Mouse (Mus musculus): Measurements from ENCODE around the gene Serpinb3d. TPM values are rescaled to one million over a fixed set of nuclear protein-coding genes. Genes with fewer than 3 reads are reported as not detected.
"Not testable (repeated sequence)": the region's sequence is repeated elsewhere in the genome, so short reads cannot be mapped to it uniquely, and the experiment has no call there.

Serpinb3d gene
- not detected in 2 replicates for polyA plus RNA-seq (2012; rRNA removed)

GRCm38 (mm10) chr1:107083406-107083805 lies at the start of gene Serpinb3d:
Gene Serpinb3d, minus strand, starts transcription at chr1:107083506.
- no peak within 1 kb of the TSS for H3K27ac ChIP-seq (ENCODE audit: insufficient read depth, low read length)
- no peaks in the 10 kb centered on the region for H3K4me1 ChIP-seq (ENCODE audit: control insufficient read depth, insufficient read depth, insufficient read length)
- no peaks in the 10 kb centered on the region for H3K36me3 ChIP-seq (ENCODE audit: control insufficient read depth, insufficient read depth, low read length)
- TF ChIP-seq CTCF (IDR thresholded peaks at IDR 0.05; ENCODE audit: extremely low read depth, insufficient read depth, insufficient read length, insufficient replicate concordance) (no peak), POLR2A (IDR thresholded peaks at IDR 0.05; ENCODE audit: low read depth, low read length) (no peak)
- no peaks in the 10 kb centered on the region for H3K27me3 ChIP-seq (ENCODE audit: control insufficient read depth, insufficient read depth, low read length)
- no peak within 1 kb of the TSS for H3K4me3 ChIP-seq (ENCODE audit: extremely low read depth, insufficient read depth, insufficient read length)
- DNase-seq (ENCODE audit: low read depth in 1 of 2, low spot score in 2 of 2), result no peak

- not testable (repeated sequence) for H3K4me1 ChIP-seq (ENCODE audit: control insufficient read depth, insufficient read depth, insufficient read length); H3K27me3 ChIP-seq (ENCODE audit: control insufficient read depth, insufficient read depth, low read length); H3K4me3 ChIP-seq (ENCODE audit: extremely low read depth, insufficient read depth, insufficient read length); H3K27ac ChIP-seq (ENCODE audit: insufficient read depth, low read length); H3K36me3 ChIP-seq (ENCODE audit: control insufficient read depth, insufficient read depth, low read length); DNase-seq (ENCODE audit: low read depth in 1 of 2, low spot score in 2 of 2)
Measured at GRCm38 (mm10) chr1:107127453-107127852, 44.1 kb upstream of the Serpinb3d start.

GRCm38 (mm10) chr1:107098417-107098816 lies 15.1 kb upstream of the Serpinb3d start:
- no peaks in the 10 kb centered on the region for H3K27me3 ChIP-seq (ENCODE audit: control insufficient read depth, insufficient read depth, low read length)
- 79% methylated on average over 2 of the region's 2 CpGs for WGBS
- H3K4me3 ChIP-seq (ENCODE audit: extremely low read depth, insufficient read depth, insufficient read length), result no peak overlapping the region

GRCm38 (mm10) chr1:107052203-107052602 lies 31.1 kb downstream of the Serpinb3d start, which contains the start of gene Serpinb3a:
Gene Serpinb3a, minus strand, starts transcription at chr1:107052303.
- TF ChIP-seq POLR2A (IDR thresholded peaks at IDR 0.05; ENCODE audit: low read depth, low read length) (no peak), CTCF (IDR thresholded peaks at IDR 0.05; ENCODE audit: extremely low read depth, insufficient read depth, insufficient read length, insufficient replicate concordance) (no peak)
- Histone ChIP-seq H3K4me3 (ENCODE audit: extremely low read depth, insufficient read depth, insufficient read length) (no peak within 1 kb of the TSS), H3K27me3 (ENCODE audit: control insufficient read depth, insufficient read depth, low read length) (no peaks in the 10 kb centered on the region), H3K4me1 (ENCODE audit: control insufficient read depth, insufficient read depth, insufficient read length) (no peaks in the 10 kb centered on the region), H3K36me3 (ENCODE audit: control insufficient read depth, insufficient read depth, low read length) (no peaks in the 10 kb centered on the region), H3K27ac (ENCODE audit: insufficient read depth, low read length) (no peak within 1 kb of the TSS)
- DNase-seq (ENCODE audit: low read depth in 1 of 2, low spot score in 2 of 2), result no peak
- 40% methylated on average over 1 of the region's 1 CpGs for WGBS

More at GRCm38 (mm10) chr1:107098417-107098816, 15.1 kb upstream of the Serpinb3d start:
- no peak for DNase-seq (ENCODE audit: low read depth in 1 of 2, low spot score in 2 of 2)
- no peak overlapping the region for H3K27ac ChIP-seq (ENCODE audit: insufficient read depth, low read length)
- no peak for TF ChIP-seq CTCF (IDR thresholded peaks at IDR 0.05; ENCODE audit: extremely low read depth, insufficient read depth, insufficient read length, insufficient replicate concordance)
- H3K36me3 ChIP-seq (ENCODE audit: control insufficient read depth, insufficient read depth, low read length), result no peaks in the 10 kb centered on the region
- H3K4me1 ChIP-seq (ENCODE audit: control insufficient read depth, insufficient read depth, insufficient read length), result no peaks in the 10 kb centered on the region

GRCm38 (mm10) chr1:107034236-107034635 lies 49.1 kb downstream of the Serpinb3d start:
- not testable (repeated sequence) for DNase-seq (ENCODE audit: low read depth in 1 of 2, low spot score in 2 of 2); H3K27me3 ChIP-seq (ENCODE audit: control insufficient read depth, insufficient read depth, low read length); H3K36me3 ChIP-seq (ENCODE audit: control insufficient read depth, insufficient read depth, low read length); H3K4me3 ChIP-seq (ENCODE audit: extremely low read depth, insufficient read depth, insufficient read length); H3K27ac ChIP-seq (ENCODE audit: insufficient read depth, low read length); H3K4me1 ChIP-seq (ENCODE audit: control insufficient read depth, insufficient read depth, insufficient read length)
- WGBS, result 80% methylated on average over 3 of the region's 3 CpGs

Other genes starting within 250 kb of the Serpinb3d start
- not detected in 2 replicates for gene Serpinb5, start 222.3 kb downstream of the Serpinb3d start, polyA plus RNA-seq (2012; rRNA removed)
- gene Serpinb12, start 149.1 kb downstream of the Serpinb3d start, polyA plus RNA-seq (2012; rRNA removed), result not detected in 2 replicates
- gene Serpinb13, start 102.5 kb downstream of the Serpinb3d start, polyA plus RNA-seq (2012; rRNA removed), result not detected in 2 replicates
- gene Serpinb3a, start 31.2 kb downstream of the Serpinb3d start, polyA plus RNA-seq (2012; rRNA removed), result not detected in 2 replicates
- gene Serpinb3b, start 194.9 kb upstream of the Serpinb3d start, polyA plus RNA-seq (2012; rRNA removed), result not detected in 2 replicates
- gene Serpinb3c, start 194.9 kb upstream of the Serpinb3d start, polyA plus RNA-seq (2012; rRNA removed), result not detected in 2 replicates

All from spleen, adult 2 months (tissue).